Mouse (Mus musculus) embryonic facial prominence, embryonic 15.5 days (tissue): ENCODE results near the gene Vwf. TPM values are rescaled to one million over a fixed set of nuclear protein-coding genes. Genes with fewer than 3 reads are reported as not detected.
A peak's percentile ranks its signal among the peaks of the same experiment; 100 is the strongest.

Experiments used
- ATAC-seq: fragments of 200-750 bp; cut with Nextera tagmentation; 2 replicates; pipeline ENCODE4 v1.8.0; 2017; ENCODE audit warnings: low read depth, moderate TSS enrichment; ENCODE audit not compliant: insufficient number of reproducible peaks, low FRiP score, low TSS enrichment
- H3K27ac ChIP-seq: fragments of 300-500 bp; sonication (generic); replicated peaks from 2 replicates; pipeline ENCODE4 v1.5.1; 2015; ENCODE audit warnings: mild to moderate bottlenecking, inconsistent platforms
- H3K27me3 ChIP-seq: fragments of 300-500 bp; sonication (generic); 2 replicates; pipeline ENCODE4 v1.6.1; 2015; ENCODE audit warnings: inconsistent platforms
- H3K36me3 ChIP-seq: fragments of 300-500 bp; sonication (generic); 2 replicates; pipeline ENCODE4 v1.6.1; 2015; ENCODE audit warnings: mild to moderate bottlenecking, inconsistent platforms
- H3K4me1 ChIP-seq: fragments of 300-500 bp; sonication (generic); 2 replicates; pipeline ENCODE4 v1.6.1; 2015; ENCODE audit warnings: inconsistent platforms
- H3K4me2 ChIP-seq: fragments of 300-500 bp; sonication (generic); replicated peaks from 2 replicates; pipeline ENCODE4 v1.6.1; 2015; ENCODE audit warnings: mild to moderate bottlenecking, inconsistent platforms
- H3K4me3 ChIP-seq: fragments of 300-500 bp; sonication (generic); replicated peaks from 2 replicates; pipeline ENCODE4 v1.5.1; 2015; ENCODE audit warnings: mild to moderate bottlenecking, inconsistent platforms
- H3K9ac ChIP-seq: fragments of 300-500 bp; sonication (generic); 2 replicates; pipeline ENCODE4 v1.6.1; 2015; ENCODE audit warnings: inconsistent platforms
- H3K9me3 ChIP-seq: fragments of 300-500 bp; sonication (generic); replicated peaks from 2 replicates; pipeline ENCODE4 v1.6.1; 2016; ENCODE audit warnings: inconsistent platforms
- WGBS: fragments of 180-500 bp; shearing (Covaris S2); methylation state at CpG from one replicate; pipeline ENCODE4 v1.1.7; 2015; 5-methylcytosine and 5-hydroxymethylcytosine counted together
- polyA plus RNA-seq: library from polyadenylated mRNA; unstranded; fragments of >200 nt; fragmentation: Nextera tagmentation; extraction: Ambion mirVana; gene quantifications from 2 replicates; pipeline ENCODE4 v1.2.1, GENCODE M21; 2015

The Vwf gene
- polyA plus RNA-seq, 1 experiment from 2014 or later: 9.4 TPM

- Histone ChIP-seq H3K4me2 (no peak overlapping the region), H3K9me3 (no peaks in the 10 kb centered on the region), H3K36me3 (no peaks in the 10 kb centered on the region), H3K4me3 (no peak overlapping the region), H3K27me3 (no peaks in the 10 kb centered on the region), H3K9ac (no peak overlapping the region), H3K27ac (no peak overlapping the region), H3K4me1 (no peaks in the 10 kb centered on the region)
- ATAC-seq: no peak
- WGBS: 57% methylated on average over 4 of the region's 4 CpGs
These were observed 93.9 kb downstream of the Vwf start for GRCm38 (mm10) chr6:125640486-125640885.

- Histone ChIP-seq H3K36me3 (no peaks in the 10 kb centered on the region), H3K27me3 (no peaks in the 10 kb centered on the region), H3K4me3 (no peak overlapping the region), H3K4me2 (no peak overlapping the region), H3K9me3 (no peaks in the 10 kb centered on the region), H3K4me1 (no peaks in the 10 kb centered on the region), H3K9ac (no peak overlapping the region), H3K27ac (no peak overlapping the region)
- WGBS: 74% methylated on average over 8 of the region's 8 CpGs
- no peak for ATAC-seq
These were observed 94.6 kb downstream of the Vwf start for GRCm38 (mm10) chr6:125641146-125641545.

- Histone ChIP-seq H3K27me3 (no peaks in the 10 kb centered on the region), H3K9me3 (no peaks in the 10 kb centered on the region), H3K4me1 (no peaks in the 10 kb centered on the region), H3K4me3 (no peak overlapping the region), H3K27ac (no peak overlapping the region), H3K4me2 (no peak overlapping the region), H3K9ac (no peak overlapping the region), H3K36me3 (no peaks in the 10 kb centered on the region)
- ATAC-seq: no peak
- WGBS: 82% methylated on average over 12 of the region's 12 CpGs
These were observed 102.4 kb downstream of the Vwf start for GRCm38 (mm10) chr6:125648964-125649363.

GRCm38 (mm10) chr6:125651335-125651734 is 104.8 kb downstream of the Vwf start:
- no peak for ATAC-seq
- H3K27ac ChIP-seq: no peak overlapping the region
- no peaks in the 10 kb centered on the region for H3K4me1 ChIP-seq
- WGBS: 69% methylated on average over 3 of the region's 3 CpGs
- H3K4me3 ChIP-seq: no peak overlapping the region
- no peaks in the 10 kb centered on the region for H3K27me3 ChIP-seq
- no peak overlapping the region for H3K9ac ChIP-seq
- no peak overlapping the region for H3K4me2 ChIP-seq
- no peaks in the 10 kb centered on the region for H3K9me3 ChIP-seq
- H3K36me3 ChIP-seq: no peaks in the 10 kb centered on the region

- H3K9ac ChIP-seq: no peak overlapping the region
- no peaks in the 10 kb centered on the region for H3K9me3 ChIP-seq
- H3K4me2 ChIP-seq: no peak overlapping the region
- no peak overlapping the region for H3K4me3 ChIP-seq
- no peaks in the 10 kb centered on the region for H3K27me3 ChIP-seq
- no peak overlapping the region for H3K27ac ChIP-seq
- H3K36me3 ChIP-seq: no peaks in the 10 kb centered on the region
- 62% methylated on average over 1 of the region's 1 CpGs for WGBS
- H3K4me1 ChIP-seq: no peaks in the 10 kb centered on the region
- no peak for ATAC-seq
These were observed 106.8 kb downstream of the Vwf start for GRCm38 (mm10) chr6:125653416-125653815.

GRCm38 (mm10) chr6:125656921-125657320 is 110.3 kb downstream of the Vwf start:
- no peaks in the 10 kb centered on the region for H3K27me3 ChIP-seq
- H3K27ac ChIP-seq: no peak overlapping the region
- H3K9ac ChIP-seq: no peak overlapping the region
- H3K4me2 ChIP-seq: no peak overlapping the region
- no peaks in the 10 kb centered on the region for H3K9me3 ChIP-seq
- WGBS: 86% methylated on average over 13 of the region's 13 CpGs
- no peaks in the 10 kb centered on the region for H3K36me3 ChIP-seq
- H3K4me3 ChIP-seq: no peak overlapping the region
- H3K4me1 ChIP-seq: peaks cover 8% of the 10 kb centered on the region; the same call in 1 of the 2 replicates
- ATAC-seq: no peak

GRCm38 (mm10) chr6:125657966-125658365 is 111.4 kb downstream of the Vwf start:
- Histone ChIP-seq H3K4me2 (no peak overlapping the region), H3K4me1 (peaks cover 8% of the 10 kb centered on the region; the same call in 1 of the 2 replicates), H3K9ac (no peak overlapping the region), H3K27me3 (no peaks in the 10 kb centered on the region), H3K4me3 (no peak overlapping the region), H3K36me3 (no peaks in the 10 kb centered on the region), H3K9me3 (no peaks in the 10 kb centered on the region), H3K27ac (no peak overlapping the region)
- ATAC-seq: no peak
- 84% methylated on average over 5 of the region's 5 CpGs for WGBS

GRCm38 (mm10) chr6:125661106-125661877 is 114.7 kb downstream of the Vwf start:
- H3K27me3 ChIP-seq: no peaks in the 10 kb centered on the region
- peak overlapping the region; percentile 23; the same call in 1 of the 2 replicates for H3K27ac ChIP-seq
- H3K9ac ChIP-seq: no peak overlapping the region
- ATAC-seq: no peak
- no peaks in the 10 kb centered on the region for H3K9me3 ChIP-seq
- no peak overlapping the region for H3K4me2 ChIP-seq
- H3K36me3 ChIP-seq: no peaks in the 10 kb centered on the region
- peaks cover 8% of the 10 kb centered on the region; the same call in 1 of the 2 replicates for H3K4me1 ChIP-seq
- 39% methylated on average over 14 of the region's 14 CpGs for WGBS
- H3K4me3 ChIP-seq: no peak overlapping the region

GRCm38 (mm10) chr6:125663906-125664305 is 117.3 kb downstream of the Vwf start:
- Histone ChIP-seq H3K4me3 (no peak overlapping the region), H3K9ac (no peak overlapping the region), H3K36me3 (no peaks in the 10 kb centered on the region), H3K9me3 (no peaks in the 10 kb centered on the region), H3K27ac (no peak overlapping the region), H3K27me3 (no peaks in the 10 kb centered on the region), H3K4me1 (peaks cover 8% of the 10 kb centered on the region; the same call in 1 of the 2 replicates), H3K4me2 (no peak overlapping the region)
- WGBS: 80% methylated on average over 2 of the region's 2 CpGs
- no peak for ATAC-seq

GRCm38 (mm10) chr6:125671835-125672234 is 125.3 kb downstream of the Vwf start:
- Histone ChIP-seq H3K9ac (no peak overlapping the region), H3K27me3 (no peaks in the 10 kb centered on the region)
- 74% methylated on average over 3 of the region's 3 CpGs for WGBS

GRCm38 (mm10) chr6:125678492-125678891 is 131.9 kb downstream of the Vwf start:
- WGBS: 80% methylated on average over 1 of the region's 1 CpGs
- ATAC-seq: no peak
- H3K36me3 ChIP-seq: no peaks in the 10 kb centered on the region
- H3K4me1 ChIP-seq: no peaks in the 10 kb centered on the region
- no peak overlapping the region for H3K9ac ChIP-seq
- H3K4me3 ChIP-seq: no peak overlapping the region
- no peaks in the 10 kb centered on the region for H3K27me3 ChIP-seq
- H3K9me3 ChIP-seq: no peaks in the 10 kb centered on the region
- no peak overlapping the region for H3K27ac ChIP-seq
- H3K4me2 ChIP-seq: no peak overlapping the region

More at GRCm38 (mm10) chr6:125671835-125672234, 125.3 kb downstream of the Vwf start:
- H3K9me3 ChIP-seq: no peaks in the 10 kb centered on the region
- H3K4me2 ChIP-seq: no peak overlapping the region
- H3K36me3 ChIP-seq: no peaks in the 10 kb centered on the region
- no peak overlapping the region for H3K27ac ChIP-seq
- ATAC-seq: no peak
- H3K4me3 ChIP-seq: no peak overlapping the region
- no peaks in the 10 kb centered on the region for H3K4me1 ChIP-seq

- WGBS: 68% methylated on average over 11 of the region's 11 CpGs
- Histone ChIP-seq H3K4me2 (no peak overlapping the region), H3K27ac (no peak overlapping the region), H3K36me3 (no peaks in the 10 kb centered on the region), H3K4me3 (no peak overlapping the region), H3K9ac (no peak overlapping the region), H3K4me1 (no peaks in the 10 kb centered on the region), H3K9me3 (no peaks in the 10 kb centered on the region), H3K27me3 (no peaks in the 10 kb centered on the region)
- no peak for ATAC-seq
These were observed 134.0 kb downstream of the Vwf start for GRCm38 (mm10) chr6:125680613-125681012.
